ENCODE assay signal across 11 mouse cellular contexts in genomic region chr8:84785506-84785755, GRCm38 (mm10). TPM values are rescaled to one million over a fixed set of nuclear protein-coding genes. Genes with fewer than 3 reads are reported as not detected.
A peak's percentile ranks its signal among the peaks of the same experiment; 100 is the strongest.
DNase-seq lines count a peak whose midpoint lies in the region; ATAC-seq and TF ChIP-seq lines count a peak whose summit lies in the region.
"Had no signal": no experiment of that assay in that cellular context is flagged by ENCODE, and none has a peak within 500 bp of the region (broad histone marks: within the 10 kb centered on the region; RNA-seq: fewer than 3 reads in every experiment).

No protein-coding gene starts in this region.

- TF ChIP-seq CTCF in olfactory bulb, adult 2 months (IDR thresholded peaks at IDR 0.05; ENCODE audit: insufficient read depth, low read depth, low read length), result no peak
- TF ChIP-seq CTCF in lung, adult 2 months (IDR thresholded peaks at IDR 0.05; ENCODE audit: insufficient read depth, low read length), result no peak

- no peak overlapping the region for H3K27ac ChIP-seq in heart, embryonic 13.5 days (replicated peaks)
- H3K27ac ChIP-seq in midbrain, embryonic 13.5 days, result no peak overlapping the region
- H3K27ac ChIP-seq in midbrain, embryonic 14.5 days (replicated peaks; ENCODE audit: low read depth, low read length), result no peak overlapping the region
- peak overlapping the region; percentile 93 for H3K27ac ChIP-seq in forebrain, embryonic 16.5 days (ENCODE audit: low read length)
- H3K27ac ChIP-seq in olfactory bulb, adult 2 months (ENCODE audit: insufficient read depth, low read depth, low read length), result peak overlapping the region; percentile 42
- H3K27ac ChIP-seq: liver, embryonic 15.5 days; midbrain, embryonic 12.5 days had no signal

- DNase-seq in heart, adult 9 months (ENCODE audit: low spot score in 2 of 2), result no peak
- no peak for DNase-seq in midbrain, embryonic 14.5 days
- DNase-seq in cerebellum, adult 8-10 months, result no peak
- no peak for DNase-seq in lung, adult 2 months
- DNase-seq: kidney, postnatal 10 days had no signal

- H3K4me3 ChIP-seq in heart, embryonic 13.5 days, result peak overlapping the region; percentile 35
- peak overlapping the region; percentile 10 for H3K4me3 ChIP-seq in midbrain, embryonic 13.5 days (replicated peaks)
- no peak overlapping the region for H3K4me3 ChIP-seq in midbrain, embryonic 14.5 days (replicated peaks; ENCODE audit: low read depth, low read length)
- H3K4me3 ChIP-seq in forebrain, embryonic 16.5 days (replicated peaks; ENCODE audit: low read length), result peak overlapping the region; percentile 32
- H3K4me3 ChIP-seq in olfactory bulb, adult 2 months (ENCODE audit: insufficient read depth, low read depth, low read length), result no peak overlapping the region
- no peak overlapping the region for H3K4me3 ChIP-seq in lung, adult 2 months (replicated peaks; ENCODE audit: extremely low read depth, low read depth, low read length)
- H3K4me3 ChIP-seq: liver, embryonic 15.5 days had no signal

- no peak for ATAC-seq in heart, embryonic 13.5 days (ENCODE audit: extremely low read depth, insufficient number of reproducible peaks, low FRiP score, low TSS enrichment)
- ATAC-seq in midbrain, embryonic 13.5 days, result no peak
- ATAC-seq in midbrain, embryonic 14.5 days (ENCODE audit: low FRiP score, low TSS enrichment), result no peak
- ATAC-seq in forebrain, embryonic 16.5 days, result no peak

- H3K9ac ChIP-seq in heart, embryonic 13.5 days, result no peak overlapping the region; the same call in 1 of the 2 replicates
- H3K9ac ChIP-seq in midbrain, embryonic 13.5 days (replicated peaks), result no peak overlapping the region
- H3K9ac ChIP-seq in midbrain, embryonic 14.5 days (replicated peaks; ENCODE audit: low read length), result no peak overlapping the region
- peak overlapping the region; percentile 53 for H3K9ac ChIP-seq in forebrain, embryonic 16.5 days (replicated peaks; ENCODE audit: low read depth, low read length)
- H3K9ac ChIP-seq: liver, embryonic 15.5 days; midbrain, embryonic 12.5 days had no signal

- no peak for TF ChIP-seq POLR2A in olfactory bulb, adult 2 months (IDR thresholded peaks at IDR 0.05; ENCODE audit: insufficient read depth, low read depth, low read length)
- no peak for TF ChIP-seq POLR2A in lung, adult 2 months (IDR thresholded peaks at IDR 0.05; ENCODE audit: borderline replicate concordance, extremely low read depth, low read depth, low read length)

- H3K4me2 ChIP-seq in heart, embryonic 13.5 days, result peak overlapping the region; percentile 59
- H3K4me2 ChIP-seq in midbrain, embryonic 13.5 days (replicated peaks), result no peak overlapping the region
- no peak overlapping the region; the same call in 1 of the 2 replicates for H3K4me2 ChIP-seq in midbrain, embryonic 14.5 days (ENCODE audit: low read length)
- H3K4me2 ChIP-seq in forebrain, embryonic 16.5 days (ENCODE audit: low read length), result peak overlapping the region; percentile 61
- H3K4me2 ChIP-seq: liver, embryonic 15.5 days; midbrain, embryonic 12.5 days had no signal

- peaks cover 100% of the 10 kb centered on the region for H3K27me3 ChIP-seq in heart, embryonic 13.5 days (replicated peaks)
- H3K27me3 ChIP-seq in midbrain, embryonic 13.5 days, result peaks cover 100% of the 10 kb centered on the region
- H3K27me3 ChIP-seq in midbrain, embryonic 14.5 days (ENCODE audit: control insufficient read depth, insufficient read depth, low read length), result peaks cover 99% of the 10 kb centered on the region
- H3K27me3 ChIP-seq in forebrain, embryonic 16.5 days (replicated peaks; ENCODE audit: control insufficient read depth, insufficient read depth, low read length), result peaks cover 10% of the 10 kb centered on the region

- 15% methylated on average over 11 of the region's 11 CpGs for WGBS in heart, embryonic 13.5 days
- WGBS in midbrain, embryonic 13.5 days, result 5% methylated on average over 10 of the region's 11 CpGs
- WGBS in midbrain, embryonic 14.5 days, result 7% methylated on average over 11 of the region's 11 CpGs
- WGBS in forebrain, embryonic 16.5 days, result 13% methylated on average over 11 of the region's 11 CpGs
- WGBS in olfactory bulb, adult 2 months, result 62% methylated on average over 11 of the region's 11 CpGs
- 58% methylated on average over 11 of the region's 11 CpGs for WGBS in lung, adult 2 months

- H3K9me3 ChIP-seq in heart, embryonic 13.5 days, result no peaks in the 10 kb centered on the region
- H3K9me3 ChIP-seq in midbrain, embryonic 13.5 days, result no peaks in the 10 kb centered on the region
- no peaks in the 10 kb centered on the region for H3K9me3 ChIP-seq in midbrain, embryonic 14.5 days (ENCODE audit: control insufficient read depth, low read length)
- no peaks in the 10 kb centered on the region for H3K9me3 ChIP-seq in forebrain, embryonic 16.5 days (ENCODE audit: control insufficient read depth, low read length)
- H3K9me3 ChIP-seq: liver, embryonic 15.5 days; midbrain, embryonic 12.5 days had no signal

- no peaks in the 10 kb centered on the region for H3K36me3 ChIP-seq in heart, embryonic 13.5 days
- no peaks in the 10 kb centered on the region for H3K36me3 ChIP-seq in midbrain, embryonic 13.5 days
- no peaks in the 10 kb centered on the region for H3K36me3 ChIP-seq in midbrain, embryonic 14.5 days (ENCODE audit: control insufficient read depth, insufficient read depth, low read length)
- no peaks in the 10 kb centered on the region for H3K36me3 ChIP-seq in forebrain, embryonic 16.5 days (ENCODE audit: control insufficient read depth, insufficient read depth)
- H3K36me3 ChIP-seq: liver, embryonic 15.5 days; midbrain, embryonic 12.5 days had no signal

- H3K4me1 ChIP-seq in heart, embryonic 13.5 days, result peaks cover 77% of the 10 kb centered on the region
- H3K4me1 ChIP-seq in midbrain, embryonic 13.5 days (replicated peaks), result peaks cover 38% of the 10 kb centered on the region
- no peaks in the 10 kb centered on the region for H3K4me1 ChIP-seq in midbrain, embryonic 14.5 days (ENCODE audit: control insufficient read depth, insufficient read depth, low read length)
- H3K4me1 ChIP-seq in forebrain, embryonic 16.5 days (replicated peaks; ENCODE audit: control insufficient read depth, insufficient read depth, low read length), result peaks cover 73% of the 10 kb centered on the region
- peaks cover 56% of the 10 kb centered on the region for H3K4me1 ChIP-seq in olfactory bulb, adult 2 months (ENCODE audit: control insufficient read depth, insufficient read depth, low read length)
- H3K4me1 ChIP-seq in lung, adult 2 months (ENCODE audit: control insufficient read depth, insufficient read depth, low read length), result peaks cover 43% of the 10 kb centered on the region

RNA-seq across cellular contexts. Expression of gene Nfix, which starts 14.7 kb away (rescaled TPM):
- 10.0 and 11.7 TPM in 2 replicates for polyA plus RNA-seq in heart, embryonic 13.5 days (2015; fragmentation: Nextera tagmentation; extraction: Ambion mirVana)
- polyA plus RNA-seq in midbrain, embryonic 13.5 days (2015; fragmentation: Nextera tagmentation; extraction: Ambion mirVana), result 22.4 and 28.4 TPM in 2 replicates
- 45.9 and 49.8 TPM in 2 replicates for polyA plus RNA-seq in midbrain, embryonic 14.5 days (2014; fragmentation: Nextera tagmentation; extraction: Ambion mirVana)
- 440 and 546 TPM in 2 replicates for polyA plus RNA-seq in forebrain, embryonic 16.5 days (2015; fragmentation: Nextera tagmentation; extraction: Ambion mirVana)
- not detected in 2 replicates for polyA plus RNA-seq in olfactory bulb, adult 2 months (2012; ENCODE audit: insufficient read depth, insufficient read length, low replicate concordance, missing spikeins)
- 80.1 and 96.2 TPM in 2 replicates for polyA plus RNA-seq in lung, adult 2 months (2012; rRNA removed)

RNA-seq across cellular contexts. Expression of gene Dand5, which starts 37.2 kb away (rescaled TPM):
- polyA plus RNA-seq in heart, embryonic 13.5 days (2015; fragmentation: Nextera tagmentation; extraction: Ambion mirVana), result 6.3 and 6.6 TPM in 2 replicates
- polyA plus RNA-seq in midbrain, embryonic 13.5 days (2015; fragmentation: Nextera tagmentation; extraction: Ambion mirVana), result 8.8 and 8.9 TPM in 2 replicates
- polyA plus RNA-seq in midbrain, embryonic 14.5 days (2014; fragmentation: Nextera tagmentation; extraction: Ambion mirVana), result 9.9 and 12.7 TPM in 2 replicates
- polyA plus RNA-seq in forebrain, embryonic 16.5 days (2015; fragmentation: Nextera tagmentation; extraction: Ambion mirVana), result 8.2 and 8.7 TPM in 2 replicates
- polyA plus RNA-seq in olfactory bulb, adult 2 months (2012; ENCODE audit: insufficient read depth, insufficient read length, low replicate concordance, missing spikeins), result not detected in 2 replicates
- 2.5 and 2.9 TPM in 2 replicates for polyA plus RNA-seq in lung, adult 2 months (2012; rRNA removed)

RNA-seq across cellular contexts. Expression of gene Gadd45gip1, which starts 45.9 kb away (rescaled TPM):
- 50.2 and 52.3 TPM in 2 replicates for polyA plus RNA-seq in heart, embryonic 13.5 days (2015; fragmentation: Nextera tagmentation; extraction: Ambion mirVana)
- 34.5 and 36.3 TPM in 2 replicates for polyA plus RNA-seq in midbrain, embryonic 13.5 days (2015; fragmentation: Nextera tagmentation; extraction: Ambion mirVana)
- 32.7 and 35.8 TPM in 2 replicates for polyA plus RNA-seq in midbrain, embryonic 14.5 days (2014; fragmentation: Nextera tagmentation; extraction: Ambion mirVana)
- polyA plus RNA-seq in forebrain, embryonic 16.5 days (2015; fragmentation: Nextera tagmentation; extraction: Ambion mirVana), result 31.3 and 34.3 TPM in 2 replicates
- polyA plus RNA-seq in olfactory bulb, adult 2 months (2012; ENCODE audit: insufficient read depth, insufficient read length, low replicate concordance, missing spikeins), result not detected in 2 replicates
- 21.3 and 31.7 TPM in 2 replicates for polyA plus RNA-seq in lung, adult 2 months (2012; rRNA removed)

RNA-seq across cellular contexts. Expression of gene Rad23a, which starts 55.0 kb away (rescaled TPM):
- polyA plus RNA-seq in heart, embryonic 13.5 days (2015; fragmentation: Nextera tagmentation; extraction: Ambion mirVana), result 108 and 123 TPM in 2 replicates
- polyA plus RNA-seq in midbrain, embryonic 13.5 days (2015; fragmentation: Nextera tagmentation; extraction: Ambion mirVana), result 84.8 and 88.8 TPM in 2 replicates
- polyA plus RNA-seq in midbrain, embryonic 14.5 days (2014; fragmentation: Nextera tagmentation; extraction: Ambion mirVana), result 83.4 and 84.3 TPM in 2 replicates
- 84.8 and 86.5 TPM in 2 replicates for polyA plus RNA-seq in forebrain, embryonic 16.5 days (2015; fragmentation: Nextera tagmentation; extraction: Ambion mirVana)
- not detected in 2 replicates for polyA plus RNA-seq in olfactory bulb, adult 2 months (2012; ENCODE audit: insufficient read depth, insufficient read length, low replicate concordance, missing spikeins)
- 72.6 and 75.9 TPM in 2 replicates for polyA plus RNA-seq in lung, adult 2 months (2012; rRNA removed)

Comparison
In these comparisons a context has a peak if more than half of its experiments do, and no peak if none do; other contexts are left out.
1. H3K4me3 ChIP-seq: peak in heart, embryonic 13.5 days (single experiment), midbrain, embryonic 13.5 days (single experiment) and forebrain, embryonic 16.5 days (single experiment); none in midbrain, embryonic 14.5 days (single experiment), olfactory bulb, adult 2 months (single experiment) and lung, adult 2 months (single experiment).
2. H3K27ac ChIP-seq: peak in forebrain, embryonic 16.5 days (single experiment) and olfactory bulb, adult 2 months (single experiment); none in heart, embryonic 13.5 days (single experiment), midbrain, embryonic 13.5 days (single experiment) and midbrain, embryonic 14.5 days (single experiment).
3. H3K4me2 ChIP-seq: peak in heart, embryonic 13.5 days (single experiment) and forebrain, embryonic 16.5 days (single experiment); none in midbrain, embryonic 13.5 days (single experiment) and midbrain, embryonic 14.5 days (single experiment).
4. RNA of gene Gadd45gip1, which starts 45.9 kb away (polyA plus RNA-seq): 50.2 to 52.3 TPM in heart, embryonic 13.5 days, 34.5 to 36.3 TPM in midbrain, embryonic 13.5 days, 31.3 to 34.3 TPM in forebrain, embryonic 16.5 days, 32.7 to 35.8 TPM in midbrain, embryonic 14.5 days and 21.3 to 31.7 TPM in lung, adult 2 months; not detected in olfactory bulb, adult 2 months; every median in the first group is over 10 times any median in the second.